Mouse (Mus musculus) cerebellum, postnatal 4 days (tissue): ENCODE measurements around the gene Zyx.

Experiments
- DNase-seq, 2 experiments: peaks; one replicate each; pipeline ENCODE4 v3.0.0; 2022; ENCODE audit warnings: low spot score in 2 of 2, mixed read lengths in 1 of 2

Zyx gene

DNA sequence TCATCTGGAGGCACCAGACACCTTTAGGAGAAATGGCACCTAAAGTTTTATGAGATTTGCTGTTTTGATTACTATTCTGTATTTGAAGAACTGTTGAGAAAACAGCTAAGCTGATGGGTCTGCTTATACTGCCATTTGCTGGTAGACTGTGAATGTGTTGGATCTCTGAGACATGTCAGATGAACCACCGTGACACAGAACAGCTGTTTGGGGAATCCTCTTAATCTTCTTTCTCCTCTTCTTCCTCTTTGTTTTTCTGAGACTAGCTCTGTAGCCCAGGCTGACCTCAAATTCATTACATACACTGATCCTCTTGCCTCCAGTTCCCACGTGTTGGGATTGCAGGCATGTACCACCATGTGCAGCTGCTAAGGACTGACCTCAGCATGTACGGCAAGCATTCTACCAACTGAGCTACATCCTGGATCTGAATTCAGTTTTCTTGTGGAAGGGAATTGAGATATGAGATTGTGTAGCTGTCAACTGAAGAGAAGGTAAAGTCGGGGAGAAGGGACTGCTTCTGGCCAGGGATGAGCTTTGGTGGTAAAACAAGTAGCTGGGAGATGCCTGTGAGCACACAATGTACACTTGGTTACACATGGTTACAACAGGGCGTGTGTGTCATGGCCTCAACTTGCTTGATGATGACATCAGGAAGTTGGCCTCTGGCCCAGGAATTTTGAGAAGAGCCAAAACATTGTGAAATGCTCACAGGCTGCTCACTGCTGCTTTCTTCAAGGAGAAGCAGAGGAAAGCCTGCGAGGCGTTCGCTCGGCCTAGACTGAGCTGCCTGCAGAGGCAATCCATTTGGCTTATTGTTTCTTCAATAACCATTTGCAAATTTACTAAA lies 46.8 kb downstream of the Zyx start:
- peak in 1 of 2 experiments; percentile 14 for DNase-seq

DNA sequence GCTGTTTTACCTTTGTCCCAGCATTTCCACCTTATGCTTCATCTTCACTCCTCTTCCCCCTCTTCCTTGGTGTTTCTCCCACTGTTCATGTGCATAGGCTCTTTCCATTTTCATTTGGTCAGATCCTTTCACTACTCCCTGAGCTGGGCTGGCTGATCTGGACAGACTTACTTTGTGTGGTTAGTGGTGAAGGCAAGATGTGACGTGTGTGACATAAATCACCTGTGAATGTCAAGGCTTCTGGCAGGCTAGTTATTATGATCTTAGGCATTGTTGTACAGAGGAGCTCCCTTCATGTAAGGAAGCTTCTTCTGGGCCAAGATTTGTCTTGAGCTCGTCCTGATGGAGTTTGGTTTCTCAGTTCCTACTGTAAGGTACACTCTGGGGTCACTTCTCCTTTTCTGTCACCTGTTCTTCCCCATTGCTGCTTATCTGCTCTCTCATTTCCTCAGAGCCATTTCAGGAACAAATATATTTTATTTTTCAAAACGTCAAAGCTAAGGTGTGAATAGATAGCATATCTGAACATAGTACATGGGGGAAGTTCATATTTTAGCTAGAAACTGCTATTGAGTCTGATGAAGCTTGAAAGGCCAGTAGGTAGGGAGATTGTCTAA lies 47.7 kb downstream of the Zyx start:
- DNase-seq: no peak

DNA sequence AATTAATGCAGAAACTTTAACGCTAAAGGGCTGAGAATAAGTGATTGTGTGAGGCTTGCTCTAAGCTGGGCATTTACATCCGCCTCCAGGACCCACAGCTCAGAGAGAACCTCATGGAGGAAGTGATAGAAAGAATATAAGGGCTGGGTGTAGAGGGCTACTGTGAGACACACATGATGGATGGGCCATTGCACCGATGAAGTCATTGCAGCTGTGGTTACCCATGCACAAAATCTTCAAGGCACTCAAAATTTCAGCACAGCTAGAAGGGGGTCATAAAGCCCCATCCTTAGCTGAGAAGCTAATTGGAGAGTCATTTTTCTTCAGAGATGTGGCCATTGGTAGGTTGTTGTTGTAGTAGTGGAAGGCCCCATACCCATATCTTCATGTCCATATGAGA lies 48.9 kb downstream of the Zyx start:
- DNase-seq: no peak

DNA sequence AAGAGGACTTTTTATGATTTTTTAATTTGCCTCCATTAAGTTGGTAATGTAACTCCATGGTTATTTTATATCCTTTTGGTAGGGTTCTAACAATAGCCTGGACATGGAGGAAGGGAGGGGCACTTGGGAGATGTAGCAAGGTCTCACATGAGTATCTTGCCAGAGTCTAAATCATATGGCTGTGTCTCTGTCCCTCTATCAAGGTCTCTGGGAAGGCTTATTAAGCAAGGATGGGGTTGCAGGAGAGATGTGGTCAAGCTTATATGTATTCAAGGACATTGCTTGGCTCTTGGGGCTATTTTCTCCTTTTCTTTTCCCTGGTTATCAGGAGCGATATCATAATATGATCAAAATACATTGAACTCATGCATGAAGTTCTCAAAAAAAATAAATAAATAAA lies 49.6 kb downstream of the Zyx start:
- no peak for DNase-seq

DNA sequence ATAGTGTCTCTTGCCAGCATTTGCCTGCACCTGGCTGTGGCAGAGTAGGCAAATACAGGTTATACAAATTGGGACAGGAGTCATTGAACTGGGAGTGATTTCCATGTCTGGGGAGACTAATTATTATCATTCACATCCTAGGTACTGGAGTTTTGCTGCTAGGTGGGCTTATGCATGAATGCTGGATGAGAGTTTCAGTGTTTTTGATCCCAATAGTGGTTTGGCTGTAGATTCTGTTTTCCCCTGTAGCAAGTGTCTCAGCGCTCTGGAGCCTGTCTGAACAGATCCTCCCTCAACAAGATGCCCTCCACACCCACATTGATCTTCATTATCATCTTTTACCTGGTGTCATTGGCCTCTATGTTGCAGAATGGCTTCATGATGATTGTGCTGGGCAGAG lies 50.5 kb downstream of the Zyx start, which contains the start of gene Tas2r143:
Gene Tas2r143, plus strand, starts transcription at position 301 of the 400 bp plus-strand sequence.
- DNase-seq: no peak

DNA sequence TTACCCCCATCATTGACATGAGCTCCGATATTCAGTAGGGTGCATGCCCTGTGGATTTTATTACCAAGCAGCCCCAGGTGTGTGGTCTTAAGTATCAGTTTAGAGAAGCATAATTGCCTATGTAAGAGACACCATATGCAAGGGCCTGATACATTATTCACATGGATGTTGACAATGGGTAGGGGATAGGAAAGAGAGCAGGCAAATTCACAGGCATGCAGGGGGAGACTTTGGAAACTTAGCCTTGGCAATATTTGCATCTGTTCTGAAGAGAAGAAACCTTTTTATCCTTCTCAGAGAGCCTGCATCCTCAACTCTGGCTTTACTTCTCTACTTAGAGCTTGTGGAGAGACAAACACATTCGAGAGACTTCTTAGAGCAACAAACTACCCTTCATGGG lies 55.7 kb downstream of the Zyx start, which contains the start of gene Tas2r135:
Gene Tas2r135, plus strand, starts transcription at position 301 of the 400 bp plus-strand sequence.
- DNase-seq: no peak
